Mouse (Mus musculus): ENCODE results near the gene Pitpnc1. TPM values are rescaled to one million over a fixed set of nuclear protein-coding genes. Genes with fewer than 3 reads are reported as not detected.
"Not testable (repeated sequence)": the region's sequence is repeated elsewhere in the genome, so short reads cannot be mapped to it uniquely, and the experiment has no call there.

Gene Pitpnc1
- 31.6 and 37.1 TPM in 2 replicates for polyA plus RNA-seq (2016; fragmentation: Nextera tagmentation; extraction: Ambion mirVana)

DNA sequence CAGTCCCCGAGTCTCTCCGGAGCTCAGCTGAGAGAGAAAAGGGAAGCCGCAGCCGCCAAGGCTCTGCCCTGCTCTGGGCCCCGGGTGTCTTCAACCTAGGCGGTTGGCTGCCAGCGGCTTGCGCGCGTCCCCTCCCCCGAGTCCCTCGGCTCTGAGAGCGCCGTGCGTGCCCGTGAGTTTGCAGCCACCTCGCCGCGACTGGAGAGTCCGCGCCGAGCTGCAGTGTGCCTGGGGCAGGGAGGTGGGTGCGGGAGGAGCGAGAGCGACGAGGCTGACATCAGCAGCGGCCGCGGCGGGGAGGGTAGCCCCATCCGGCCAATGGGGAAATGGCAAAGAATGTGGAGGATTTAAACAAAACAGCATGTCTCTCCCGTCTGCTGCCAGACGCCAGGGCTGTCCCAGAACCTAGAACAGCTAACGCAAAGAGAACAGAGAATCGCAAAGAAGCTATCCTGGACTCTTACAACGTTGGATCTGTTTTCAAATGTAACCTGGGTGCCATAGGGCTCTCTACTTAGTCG lies at the start of gene Pitpnc1:
Gene Pitpnc1, minus strand, starts transcription at position 179 of the 521 bp plus-strand sequence.
- H3K4me3 ChIP-seq = peak within 1 kb of the TSS; percentile 89
- peak within 1 kb of the TSS; percentile 94 for H3K27ac ChIP-seq
- H3K4me1 ChIP-seq = peaks cover 50% of the 10 kb centered on the region
- no peaks in the 10 kb centered on the region for H3K27me3 ChIP-seq (ENCODE audit: low read depth, poor library complexity, severe bottlenecking)
- peaks cover 4% of the 10 kb centered on the region; the same call in 1 of the 2 replicates for H3K36me3 ChIP-seq
- WGBS = under 1% methylated on average over 37 of the region's 37 CpGs
- peak; percentile 91 for DNase-seq (ENCODE audit: low spot score)
- H3K9me3 ChIP-seq (replicated peaks) = no peaks in the 10 kb centered on the region

DNA sequence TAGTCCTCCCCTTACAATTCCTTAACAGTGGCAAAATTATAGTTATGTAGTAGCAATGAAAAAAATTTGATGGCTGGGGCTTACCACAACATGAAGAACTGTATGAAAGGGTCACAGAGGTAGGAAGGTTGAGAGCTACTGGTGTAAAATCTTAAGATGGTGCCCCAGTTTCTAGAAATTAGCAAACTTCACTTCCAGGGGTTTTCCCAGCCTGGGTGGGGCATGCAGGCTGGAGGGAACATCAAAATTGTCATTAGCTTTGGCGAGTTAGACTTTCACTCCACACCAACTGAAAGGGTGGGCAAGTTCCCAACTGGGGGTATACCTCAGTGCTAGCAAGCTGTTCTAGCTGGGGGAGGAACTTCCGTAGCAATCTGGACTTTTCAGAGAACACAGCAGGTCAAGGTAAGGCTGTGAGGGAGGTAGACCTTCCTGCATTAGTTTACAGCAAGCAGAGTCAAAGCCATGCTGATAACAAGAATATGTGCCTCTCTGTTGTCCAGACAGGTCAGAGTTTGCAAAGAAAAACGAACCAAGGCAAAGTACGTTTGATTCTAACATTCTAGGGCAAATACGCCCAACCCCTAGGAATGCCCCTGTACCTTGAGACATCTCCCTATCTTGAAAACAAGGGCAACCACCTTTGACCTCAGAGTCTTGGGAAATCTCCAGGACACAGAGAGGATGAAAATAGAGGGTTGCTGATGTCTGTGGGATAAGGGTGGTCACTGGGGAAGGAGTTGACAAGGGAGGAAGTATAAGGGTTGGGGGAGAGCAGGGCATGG lies 48.3 kb upstream of the Pitpnc1 start:
- Histone ChIP-seq H3K27me3 (ENCODE audit: low read depth, poor library complexity, severe bottlenecking) (no peaks in the 10 kb centered on the region), H3K4me1 (no peaks in the 10 kb centered on the region), H3K9me3 (replicated peaks) (no peaks in the 10 kb centered on the region), H3K36me3 (no peaks in the 10 kb centered on the region), H3K27ac (no peak overlapping the region), H3K4me3 (no peak overlapping the region)
- no peak for DNase-seq (ENCODE audit: low spot score)
- WGBS = 83% methylated on average over 5 of the region's 5 CpGs

DNA sequence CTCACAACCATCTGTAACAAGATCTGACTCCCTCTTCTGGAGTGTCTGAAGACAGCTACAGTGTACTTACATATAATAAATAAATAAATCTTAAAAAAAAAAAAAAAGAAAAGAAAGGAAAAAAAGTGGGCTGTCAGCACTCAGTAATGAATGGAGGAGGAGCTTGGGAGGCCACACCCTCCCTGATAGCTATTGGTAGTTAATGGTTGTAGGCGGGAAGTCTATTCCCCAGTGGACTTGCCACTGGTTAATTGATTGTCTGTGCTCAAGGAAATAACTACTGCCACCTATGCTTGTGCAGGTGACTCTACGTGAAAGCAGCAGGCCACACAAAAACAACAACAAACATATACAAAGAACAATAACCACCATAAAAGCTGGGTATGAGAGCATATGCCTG lies 45.9 kb upstream of the Pitpnc1 start:
- Histone ChIP-seq H3K9me3 (replicated peaks) (no peaks in the 10 kb centered on the region), H3K36me3 (no peaks in the 10 kb centered on the region), H3K27me3 (ENCODE audit: low read depth, poor library complexity, severe bottlenecking) (no peaks in the 10 kb centered on the region), H3K4me1 (no peaks in the 10 kb centered on the region), H3K4me3 (no peak overlapping the region), H3K27ac (no peak overlapping the region)
- WGBS = 99% methylated on average over 2 of the region's 2 CpGs
- DNase-seq (ENCODE audit: low spot score) = no peak

DNA sequence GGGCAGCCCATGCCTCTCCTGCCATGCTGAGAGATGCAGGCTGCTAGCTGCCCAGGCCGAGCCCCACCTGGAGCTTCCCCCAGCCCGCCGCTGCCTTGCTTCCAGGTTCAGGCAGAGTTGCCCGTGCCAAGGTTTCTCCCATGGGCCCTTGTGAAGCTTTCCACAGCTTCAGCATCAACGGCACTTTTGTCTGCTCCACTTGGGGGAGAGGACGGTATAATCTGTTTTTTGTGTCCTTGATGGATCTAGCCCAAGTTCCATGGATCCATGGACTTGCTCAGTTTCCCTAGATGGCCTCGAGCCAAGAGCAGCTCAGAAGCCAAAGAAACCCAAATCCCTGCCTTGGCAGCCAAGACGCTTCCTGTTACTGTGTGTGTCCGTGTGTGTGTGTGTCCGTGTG lies 42.5 kb upstream of the Pitpnc1 start:
- peaks cover 19% of the 10 kb centered on the region for H3K4me1 ChIP-seq
- no peaks in the 10 kb centered on the region for H3K9me3 ChIP-seq (replicated peaks)
- no peak overlapping the region for H3K27ac ChIP-seq
- WGBS = 90% methylated on average over 10 of the region's 10 CpGs
- no peaks in the 10 kb centered on the region for H3K27me3 ChIP-seq (ENCODE audit: low read depth, poor library complexity, severe bottlenecking)
- H3K36me3 ChIP-seq = no peaks in the 10 kb centered on the region
- no peak overlapping the region for H3K4me3 ChIP-seq
- no peak for DNase-seq (ENCODE audit: low spot score)

DNA sequence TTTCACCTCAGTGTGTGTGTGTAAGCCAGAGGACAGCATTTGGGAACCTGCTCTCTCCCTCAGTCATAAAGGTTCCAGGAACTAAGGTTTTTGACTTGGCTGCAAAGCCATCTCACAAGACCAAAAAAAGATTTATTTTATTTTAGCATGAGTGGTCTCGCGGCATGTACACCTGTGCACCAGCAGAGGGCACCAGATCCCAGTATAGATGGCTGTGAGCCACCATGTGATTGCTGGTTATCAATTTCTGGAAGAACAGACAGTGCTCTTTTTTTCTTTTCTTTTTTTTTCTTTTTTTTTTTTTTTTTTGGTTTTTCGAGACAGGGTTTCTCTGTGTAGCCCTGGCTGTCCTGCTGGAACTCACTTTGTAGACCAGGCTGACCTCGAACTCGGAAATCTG lies 41.5 kb upstream of the Pitpnc1 start:
- not testable (repeated sequence) for H3K9me3 ChIP-seq (replicated peaks); H3K4me3 ChIP-seq; H3K36me3 ChIP-seq; H3K27me3 ChIP-seq (ENCODE audit: low read depth, poor library complexity, severe bottlenecking); H3K27ac ChIP-seq
- WGBS = 50% methylated on average over 5 of the region's 5 CpGs
- peak; percentile 77 for DNase-seq (ENCODE audit: low spot score)
- H3K4me1 ChIP-seq = peaks cover 19% of the 10 kb centered on the region

DNA sequence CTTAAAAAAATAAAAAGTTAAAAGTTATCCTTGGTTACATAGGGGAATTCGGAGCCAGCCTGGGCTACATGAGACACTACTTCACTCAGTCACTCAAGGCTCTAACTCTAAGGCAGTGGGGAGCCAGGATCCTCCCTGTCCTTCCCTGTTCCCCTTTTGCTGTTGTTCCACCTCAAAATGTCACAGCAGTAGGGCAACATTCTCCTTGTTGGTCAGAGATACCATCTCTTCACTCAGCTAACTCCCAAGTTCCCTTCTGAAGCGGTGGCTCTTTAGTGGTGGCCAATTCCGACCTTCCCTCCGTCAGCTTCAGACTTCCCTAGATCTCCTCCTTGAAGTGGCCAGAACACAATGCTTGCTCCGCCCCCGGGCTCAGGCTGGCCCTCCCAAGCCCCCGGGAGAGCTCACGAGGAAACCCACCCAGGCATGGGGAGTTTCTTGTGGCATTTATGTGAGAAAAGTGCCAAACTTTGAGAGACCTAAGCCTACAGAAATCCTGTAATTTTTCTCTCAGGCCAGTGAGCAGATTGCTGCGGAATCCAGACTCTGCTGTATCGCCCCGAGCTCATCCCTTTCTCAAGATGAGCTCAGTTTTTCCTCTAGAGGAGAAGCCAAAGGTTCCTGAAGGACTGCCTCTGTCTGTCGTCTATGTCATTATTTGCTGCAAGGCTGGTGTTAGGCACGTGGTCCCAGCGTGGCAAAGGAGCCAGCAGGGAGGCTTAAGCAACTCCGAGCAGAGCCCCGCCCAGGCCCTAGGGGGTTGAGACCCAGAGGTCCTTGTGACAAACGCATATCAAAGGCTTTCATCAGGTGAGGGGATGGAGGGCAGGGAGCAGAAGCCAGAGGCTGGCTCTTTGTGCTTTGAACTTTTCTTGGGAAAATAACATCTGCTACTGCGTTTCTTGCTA lies 40.1 kb upstream of the Pitpnc1 start:
- Histone ChIP-seq H3K27me3 (ENCODE audit: low read depth, poor library complexity, severe bottlenecking) (no peaks in the 10 kb centered on the region), H3K9me3 (replicated peaks) (no peaks in the 10 kb centered on the region), H3K4me1 (peaks cover 19% of the 10 kb centered on the region), H3K36me3 (no peaks in the 10 kb centered on the region), H3K4me3 (peak overlapping the region; percentile 26), H3K27ac (peak overlapping the region; percentile 39; the same call in 1 of the 2 replicates)
- WGBS = 5% methylated on average over 18 of the region's 18 CpGs
- DNase-seq (ENCODE audit: low spot score) = peak; percentile 67

DNA sequence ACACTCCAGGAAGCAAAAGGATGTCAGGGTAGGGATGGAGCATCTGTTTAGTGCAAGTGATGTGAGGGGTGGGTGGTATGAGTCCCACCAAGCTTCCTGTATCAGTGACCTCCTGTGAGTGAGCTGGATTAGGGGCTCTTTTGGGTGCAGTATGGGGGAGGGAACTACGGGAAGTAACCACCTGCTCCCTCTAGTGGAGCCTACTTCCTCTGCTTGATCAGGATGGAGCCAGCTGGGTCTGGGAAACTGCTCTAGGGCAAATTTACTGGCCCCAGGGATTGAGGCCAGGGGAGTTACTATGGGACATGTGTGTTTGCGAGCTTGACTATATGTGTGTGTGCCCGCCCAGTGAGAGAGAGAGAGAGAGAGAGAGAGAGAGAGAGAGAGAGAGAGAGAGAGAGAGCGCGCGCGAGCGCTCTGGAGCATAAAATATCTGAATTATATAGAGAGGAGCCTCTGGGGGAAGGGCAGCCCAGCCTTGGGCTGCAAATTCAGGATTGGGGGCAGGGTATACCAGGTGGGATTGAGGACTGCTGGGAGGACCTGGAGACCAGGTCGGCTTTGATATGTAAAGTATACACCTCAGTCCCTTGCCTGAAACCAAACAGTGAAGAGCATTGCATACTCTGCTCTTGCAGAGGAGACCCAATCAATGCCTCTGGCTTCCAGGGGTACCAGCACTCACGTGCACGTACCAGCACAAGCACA lies 39.3 kb upstream of the Pitpnc1 start:
- WGBS = 27% methylated on average over 11 of the region's 11 CpGs

DNA sequence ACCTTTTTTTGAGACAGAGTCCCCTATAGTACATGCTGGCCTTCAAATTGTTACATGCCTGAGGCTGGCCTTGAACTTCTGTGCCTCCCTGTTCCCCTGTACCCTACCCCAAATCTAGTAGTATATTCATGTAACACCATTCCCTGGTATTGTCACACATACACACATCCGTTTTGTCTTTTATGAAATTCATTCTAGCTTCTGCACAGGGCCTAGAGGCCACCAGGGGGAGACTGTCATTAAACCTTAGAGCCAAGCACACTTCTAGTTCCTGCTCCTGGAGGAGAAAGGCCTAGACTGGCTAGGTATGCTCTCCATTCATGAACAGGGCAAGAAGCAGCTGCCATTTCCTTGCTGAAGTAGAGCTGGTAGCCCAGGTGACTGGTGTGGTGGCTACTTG lies 35.8 kb upstream of the Pitpnc1 start:
- no peak overlapping the region for H3K27ac ChIP-seq
- DNase-seq (ENCODE audit: low spot score) = no peak
- no peak overlapping the region for H3K4me3 ChIP-seq
- H3K4me1 ChIP-seq = peaks cover 19% of the 10 kb centered on the region
- H3K27me3 ChIP-seq (ENCODE audit: low read depth, poor library complexity, severe bottlenecking) = no peaks in the 10 kb centered on the region
- peaks cover 10% of the 10 kb centered on the region for H3K36me3 ChIP-seq
- H3K9me3 ChIP-seq (replicated peaks) = no peaks in the 10 kb centered on the region
- 82% methylated on average over 1 of the region's 1 CpGs for WGBS

More for the DNA sequence above, 39.3 kb upstream of the Pitpnc1 start:
- DNase-seq (ENCODE audit: low spot score) = peak; percentile 40
- Histone ChIP-seq H3K36me3 (peaks cover 3% of the 10 kb centered on the region), H3K4me3 (peak overlapping the region; percentile 15; the same call in 1 of the 2 replicates), H3K4me1 (peaks cover 19% of the 10 kb centered on the region), H3K27me3 (ENCODE audit: low read depth, poor library complexity, severe bottlenecking) (no peaks in the 10 kb centered on the region), H3K9me3 (replicated peaks) (no peaks in the 10 kb centered on the region), H3K27ac (no peak overlapping the region)

DNA sequence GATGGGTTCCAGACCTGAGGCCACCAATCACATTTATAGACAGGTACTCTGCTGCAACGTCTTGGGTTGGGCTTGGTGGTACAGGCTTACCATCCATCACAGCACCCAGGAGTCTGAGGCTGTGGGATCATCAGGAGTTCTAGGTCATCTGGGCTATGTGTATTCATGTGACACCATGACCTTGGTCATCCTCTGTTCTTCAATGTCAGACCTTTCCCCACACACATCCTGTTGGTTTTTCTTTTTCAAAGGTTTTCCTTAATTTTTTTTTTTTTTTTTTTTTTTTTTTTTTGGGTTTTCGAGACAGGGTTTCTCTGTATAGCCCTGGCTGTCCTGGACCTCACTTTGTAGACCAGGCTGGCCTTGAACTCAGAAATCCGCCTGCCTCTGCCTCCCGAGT lies 33.9 kb upstream of the Pitpnc1 start:
- DNase-seq (ENCODE audit: low spot score); H3K4me1 ChIP-seq; H3K9me3 ChIP-seq (replicated peaks); H3K27ac ChIP-seq; H3K27me3 ChIP-seq (ENCODE audit: low read depth, poor library complexity, severe bottlenecking); H3K4me3 ChIP-seq: not testable (repeated sequence)
- WGBS = 89% methylated on average over 3 of the region's 4 CpGs
- peaks cover 26% of the 10 kb centered on the region for H3K36me3 ChIP-seq

DNA sequence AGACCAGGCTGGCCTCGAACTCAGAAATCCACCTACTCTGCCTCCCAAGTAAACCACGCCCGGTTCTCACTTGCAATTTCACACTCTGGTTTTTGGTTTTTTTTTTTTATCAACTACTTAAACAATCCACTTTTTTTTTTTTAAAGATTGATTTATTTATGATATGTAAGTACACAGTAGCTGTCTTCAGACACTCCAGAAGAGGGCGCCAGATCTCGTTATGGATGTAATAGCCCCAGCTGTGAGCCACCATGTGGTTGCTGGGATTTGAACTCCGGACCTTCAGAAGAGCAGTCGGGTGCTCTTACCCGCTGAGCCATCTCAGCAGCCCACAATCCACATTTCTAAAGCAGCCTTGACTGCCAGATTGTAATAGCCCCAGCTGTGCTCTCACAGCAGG lies 32.3 kb upstream of the Pitpnc1 start:
- H3K27me3 ChIP-seq (ENCODE audit: low read depth, poor library complexity, severe bottlenecking) = no peaks in the 10 kb centered on the region
- H3K27ac ChIP-seq = no peak overlapping the region
- 86% methylated on average over 8 of the region's 8 CpGs for WGBS
- H3K9me3 ChIP-seq (replicated peaks) = no peaks in the 10 kb centered on the region
- H3K36me3 ChIP-seq = peaks cover 41% of the 10 kb centered on the region
- no peak for DNase-seq (ENCODE audit: low spot score)
- H3K4me1 ChIP-seq = no peaks in the 10 kb centered on the region
- no peak overlapping the region for H3K4me3 ChIP-seq

DNA sequence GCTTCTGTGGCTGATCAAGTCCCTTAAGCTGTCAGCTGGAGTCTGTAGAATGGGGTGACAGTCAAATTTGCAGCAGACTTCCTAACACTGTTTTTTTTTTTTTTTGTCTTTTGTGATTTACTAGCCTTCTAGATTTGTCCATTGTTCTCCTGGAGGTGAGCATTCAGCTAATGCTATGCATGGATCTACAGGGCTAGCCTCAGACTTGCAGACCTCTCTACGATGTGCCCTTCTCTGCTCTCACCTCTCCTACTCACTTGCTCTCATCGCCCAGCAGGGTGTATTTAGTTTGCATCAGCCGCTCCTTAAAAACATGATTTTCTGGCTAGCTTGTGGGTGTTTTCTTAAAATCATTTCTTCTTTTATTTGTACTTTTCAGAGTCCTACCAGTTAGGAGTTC lies 13.8 kb upstream of the Pitpnc1 start:
- H3K4me1 ChIP-seq = peaks cover 18% of the 10 kb centered on the region
- no peak overlapping the region for H3K4me3 ChIP-seq
- no peak overlapping the region for H3K27ac ChIP-seq
- WGBS = 96% methylated on average over 3 of the region's 3 CpGs
- no peaks in the 10 kb centered on the region for H3K27me3 ChIP-seq (ENCODE audit: low read depth, poor library complexity, severe bottlenecking)
- peaks cover 59% of the 10 kb centered on the region for H3K36me3 ChIP-seq
- DNase-seq (ENCODE audit: low spot score) = no peak
- H3K9me3 ChIP-seq (replicated peaks) = no peaks in the 10 kb centered on the region

DNA sequence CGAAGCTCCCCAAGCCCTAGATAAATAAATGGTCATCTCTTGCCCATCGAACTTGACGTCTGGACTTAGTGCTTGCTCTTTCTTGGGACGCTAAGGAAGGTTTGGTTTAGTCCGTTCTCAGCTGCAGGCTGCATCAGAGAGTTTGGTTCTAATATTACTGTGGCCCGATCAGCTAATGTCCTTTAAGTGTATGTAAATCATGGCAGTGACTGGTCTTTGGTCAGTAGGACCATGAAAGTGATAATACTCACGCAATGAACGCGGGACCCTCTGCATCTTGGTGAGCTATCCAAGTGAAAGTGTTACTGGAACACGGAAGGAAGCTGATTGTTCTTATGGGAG lies 9.3 kb upstream of the Pitpnc1 start:
- H3K4me3 ChIP-seq = peak overlapping the region; percentile 97
- peak overlapping the region; percentile 95 for H3K27ac ChIP-seq
- H3K4me1 ChIP-seq = peaks cover 20% of the 10 kb centered on the region
- H3K27me3 ChIP-seq (ENCODE audit: low read depth, poor library complexity, severe bottlenecking) = no peaks in the 10 kb centered on the region
- no peak for DNase-seq (ENCODE audit: low spot score)
- H3K9me3 ChIP-seq (replicated peaks) = no peaks in the 10 kb centered on the region
- under 1% methylated on average over 10 of the region's 10 CpGs for WGBS
- H3K36me3 ChIP-seq = peaks cover 16% of the 10 kb centered on the region
